Mouse (Mus musculus) liver, embryonic 16.5 days (tissue): ENCODE data around the gene Myo3b. TPM values are rescaled to one million over a fixed set of nuclear protein-coding genes. Genes with fewer than 3 reads are reported as not detected.

Experiments used
- ATAC-seq: fragments of 200-750 bp; cut with Nextera tagmentation; 2 replicates; pipeline ENCODE4 v1.8.0; 2017; ENCODE audit warnings: low read depth, mild to moderate bottlenecking, moderate number of reproducible peaks, moderate library complexity
- H3K27ac ChIP-seq: fragments of 300-500 bp; sonication (generic); 2 replicates; pipeline ENCODE4 v1.5.1; 2014; ENCODE audit warnings: mild to moderate bottlenecking, low read length
- H3K27me3 ChIP-seq: fragments of 300-500 bp; sonication (generic); 2 replicates; pipeline ENCODE4 v1.6.1; 2014; ENCODE audit warnings: low read depth, low read length, mixed read lengths; ENCODE audit not compliant: control insufficient read depth, insufficient read depth
- H3K36me3 ChIP-seq: fragments of 300-500 bp; sonication (generic); 2 replicates; pipeline ENCODE4 v1.6.1; 2014; ENCODE audit warnings: mild to moderate bottlenecking; ENCODE audit not compliant: control insufficient read depth, insufficient read depth
- H3K4me1 ChIP-seq: fragments of 300-500 bp; sonication (generic); 2 replicates; pipeline ENCODE4 v1.6.1; 2014; ENCODE audit warnings: low read depth, low read length, mixed read lengths; ENCODE audit not compliant: control insufficient read depth
- H3K4me2 ChIP-seq: fragments of 300-500 bp; sonication (generic); 2 replicates; pipeline ENCODE4 v1.6.1; 2014; ENCODE audit warnings: low read depth, low read length, mixed read lengths
- H3K4me3 ChIP-seq: fragments of 300-500 bp; sonication (generic); 2 replicates; pipeline ENCODE4 v1.5.1; 2014; ENCODE audit warnings: low read depth, mild to moderate bottlenecking, low read length
- H3K9ac ChIP-seq: fragments of 300-500 bp; sonication (generic); 2 replicates; pipeline ENCODE4 v1.6.1; 2014; ENCODE audit warnings: low read depth, low read length
- H3K9me3 ChIP-seq: fragments of 300-500 bp; sonication (generic); replicated peaks from 2 replicates; pipeline ENCODE4 v1.6.1; 2016; ENCODE audit warnings: low read length; ENCODE audit not compliant: control insufficient read depth
- WGBS: fragments of 180-500 bp; shearing (Covaris S2); extraction: QIAGEN DNeasy Blood & Tissue Kit; methylation state at CpG from one replicate; pipeline ENCODE4 v1.1.7; 2014; ENCODE audit not compliant: insufficient replicate concordance; 5-methylcytosine and 5-hydroxymethylcytosine counted together
- polyA plus RNA-seq: library from polyadenylated mRNA; unstranded; fragments of >200 nt; fragmentation: Nextera tagmentation; extraction: Ambion mirVana; gene quantifications from 2 replicates; pipeline ENCODE4 v1.2.1, GENCODE M21; 2015

Gene Myo3b
- polyA plus RNA-seq, 1 experiment from 2014 or later, result not detected

DNA sequence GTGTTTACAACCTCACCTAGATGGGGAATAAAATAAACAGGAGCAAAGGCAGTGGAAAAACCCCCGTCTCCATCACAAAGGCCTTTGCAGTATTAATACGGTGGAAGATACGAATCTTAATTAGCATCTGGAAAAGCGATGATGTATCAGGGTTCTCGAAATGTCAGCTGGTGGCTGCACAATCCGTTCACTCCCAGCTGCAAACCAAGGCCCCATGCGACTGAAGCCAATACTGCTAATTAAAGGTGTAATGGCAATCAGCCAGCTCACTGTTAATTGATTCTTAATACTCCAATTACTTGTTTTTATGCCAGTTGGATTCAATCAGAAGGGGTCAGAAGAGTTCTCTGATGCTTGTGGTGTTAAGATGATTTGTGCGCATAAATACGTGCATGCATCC is 14.9 kb downstream of the Myo3b start:
- no peaks in the 10 kb centered on the region for H3K4me1 ChIP-seq
- H3K27ac ChIP-seq, result no peak overlapping the region
- H3K4me2 ChIP-seq, result no peak overlapping the region
- no peaks in the 10 kb centered on the region for H3K27me3 ChIP-seq
- H3K4me3 ChIP-seq, result no peak overlapping the region
- no peaks in the 10 kb centered on the region for H3K36me3 ChIP-seq
- ATAC-seq, result no peak
- H3K9ac ChIP-seq, result no peak overlapping the region
- no peaks in the 10 kb centered on the region for H3K9me3 ChIP-seq
- WGBS, result 73% methylated on average over 9 of the region's 9 CpGs

DNA sequence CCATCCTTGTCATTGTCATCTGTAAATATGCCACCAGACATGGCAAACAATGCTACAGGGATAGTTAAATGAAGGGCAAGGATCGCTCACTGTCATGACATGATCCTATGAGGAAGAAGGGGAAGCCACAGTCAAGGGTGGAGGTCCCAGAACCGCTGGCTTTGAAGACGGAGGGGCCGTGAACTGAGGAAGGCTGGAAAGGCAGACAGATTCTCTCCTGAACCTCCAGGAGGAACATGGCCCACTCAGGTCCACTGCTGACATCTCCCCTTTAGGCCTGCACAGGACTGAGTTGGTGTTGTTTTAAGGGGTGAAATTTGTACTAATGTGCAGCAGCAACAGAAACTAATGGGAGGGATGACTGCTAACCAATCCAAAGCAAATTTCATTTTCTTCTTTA is 19.3 kb downstream of the Myo3b start:
- Histone ChIP-seq H3K27ac (no peak overlapping the region), H3K9me3 (no peaks in the 10 kb centered on the region), H3K4me2 (no peak overlapping the region), H3K36me3 (no peaks in the 10 kb centered on the region), H3K4me3 (no peak overlapping the region), H3K4me1 (no peaks in the 10 kb centered on the region), H3K9ac (no peak overlapping the region), H3K27me3 (no peaks in the 10 kb centered on the region)
- 61% methylated on average over 4 of the region's 4 CpGs for WGBS
- ATAC-seq, result no peak

GRCm38 (mm10) chr2:70060359-70061345 is 21.7 kb downstream of the Myo3b start:
- 57% methylated on average over 11 of the region's 11 CpGs for WGBS

GRCm38 (mm10) chr2:70065116-70065515 is 26.2 kb downstream of the Myo3b start:
- no peaks in the 10 kb centered on the region for H3K9me3 ChIP-seq
- no peak overlapping the region for H3K9ac ChIP-seq
- 62% methylated on average over 6 of the region's 6 CpGs for WGBS
- H3K4me3 ChIP-seq, result no peak overlapping the region
- no peak overlapping the region for H3K27ac ChIP-seq
- H3K4me2 ChIP-seq, result no peak overlapping the region
- no peaks in the 10 kb centered on the region for H3K36me3 ChIP-seq
- no peak for ATAC-seq
- no peaks in the 10 kb centered on the region for H3K27me3 ChIP-seq
- H3K4me1 ChIP-seq, result no peaks in the 10 kb centered on the region

More at GRCm38 (mm10) chr2:70060359-70061345, 21.7 kb downstream of the Myo3b start:
- H3K9me3 ChIP-seq, result no peaks in the 10 kb centered on the region
- H3K27me3 ChIP-seq, result no peaks in the 10 kb centered on the region
- H3K27ac ChIP-seq, result no peak overlapping the region
- no peak overlapping the region for H3K4me3 ChIP-seq
- H3K9ac ChIP-seq, result no peak overlapping the region
- no peak for ATAC-seq
- H3K4me2 ChIP-seq, result no peak overlapping the region
- no peaks in the 10 kb centered on the region for H3K36me3 ChIP-seq
- H3K4me1 ChIP-seq, result no peaks in the 10 kb centered on the region

DNA sequence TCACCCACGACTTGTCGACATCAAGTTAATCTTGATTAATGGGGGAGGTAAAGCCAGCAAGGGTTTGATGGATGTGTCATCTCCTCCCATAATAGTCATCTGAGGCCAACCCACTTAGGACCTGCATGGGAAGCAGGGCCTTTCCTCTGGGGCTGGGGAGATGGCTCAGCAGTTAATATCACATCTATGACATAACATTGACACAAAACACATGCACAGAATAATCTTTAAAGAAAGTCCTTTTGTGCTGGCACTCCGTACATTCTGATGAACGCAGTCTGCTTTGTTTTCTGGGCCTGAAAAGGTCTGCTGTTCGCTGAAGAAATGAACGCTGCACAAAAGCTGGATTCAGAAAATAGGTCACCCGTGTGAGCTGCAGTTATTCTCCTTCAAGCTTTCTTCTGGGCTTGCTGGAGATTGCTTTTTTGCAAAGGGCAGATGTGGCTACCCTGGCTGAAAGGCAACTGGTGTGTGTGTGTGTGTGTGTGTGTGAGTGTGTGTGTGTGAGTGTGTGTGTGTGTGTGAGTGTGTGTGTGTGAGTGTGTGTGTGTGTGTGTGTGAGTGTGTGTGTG is 26.9 kb downstream of the Myo3b start:
- Histone ChIP-seq H3K36me3 (no peaks in the 10 kb centered on the region), H3K9ac (no peak overlapping the region), H3K9me3 (no peaks in the 10 kb centered on the region), H3K27ac (no peak overlapping the region), H3K27me3 (no peaks in the 10 kb centered on the region), H3K4me1 (no peaks in the 10 kb centered on the region), H3K4me2 (no peak overlapping the region), H3K4me3 (no peak overlapping the region)
- 55% methylated on average over 7 of the region's 7 CpGs for WGBS
- no peak for ATAC-seq

GRCm38 (mm10) chr2:70066338-70067022 is 27.6 kb downstream of the Myo3b start:
- Histone ChIP-seq H3K9me3 (no peaks in the 10 kb centered on the region), H3K4me1 (no peaks in the 10 kb centered on the region), H3K4me3 (no peak overlapping the region), H3K4me2 (no peak overlapping the region), H3K36me3 (no peaks in the 10 kb centered on the region), H3K27me3 (no peaks in the 10 kb centered on the region), H3K9ac (no peak overlapping the region), H3K27ac (no peak overlapping the region)
- 44% methylated on average over 6 of the region's 6 CpGs for WGBS
- ATAC-seq, result no peak

DNA sequence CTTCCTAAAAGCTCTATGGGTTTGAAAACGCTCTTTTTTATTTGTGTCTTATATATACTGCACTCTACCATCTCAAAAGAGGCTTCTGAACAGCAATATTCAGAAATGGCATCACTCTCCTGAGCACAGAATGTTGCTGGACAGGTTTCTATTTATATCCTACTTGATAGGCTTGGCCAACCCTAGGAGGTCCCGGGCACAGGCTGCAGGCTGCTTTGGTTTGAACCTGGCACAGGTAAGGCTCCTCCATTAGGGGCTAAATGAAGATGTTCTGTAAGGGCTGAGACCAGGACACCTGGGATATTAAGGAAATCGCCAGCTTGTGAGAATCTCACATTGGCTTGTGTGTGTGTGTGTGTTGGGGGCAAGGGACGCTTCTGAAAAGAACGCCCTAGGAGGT is 30.9 kb downstream of the Myo3b start:
- no peak overlapping the region for H3K4me2 ChIP-seq
- no peaks in the 10 kb centered on the region for H3K4me1 ChIP-seq
- H3K36me3 ChIP-seq, result no peaks in the 10 kb centered on the region
- WGBS, result 61% methylated on average over 5 of the region's 5 CpGs
- no peak overlapping the region for H3K27ac ChIP-seq
- no peak overlapping the region for H3K4me3 ChIP-seq
- ATAC-seq, result no peak
- H3K9ac ChIP-seq, result no peak overlapping the region
- H3K27me3 ChIP-seq, result no peaks in the 10 kb centered on the region
- H3K9me3 ChIP-seq, result no peaks in the 10 kb centered on the region

DNA sequence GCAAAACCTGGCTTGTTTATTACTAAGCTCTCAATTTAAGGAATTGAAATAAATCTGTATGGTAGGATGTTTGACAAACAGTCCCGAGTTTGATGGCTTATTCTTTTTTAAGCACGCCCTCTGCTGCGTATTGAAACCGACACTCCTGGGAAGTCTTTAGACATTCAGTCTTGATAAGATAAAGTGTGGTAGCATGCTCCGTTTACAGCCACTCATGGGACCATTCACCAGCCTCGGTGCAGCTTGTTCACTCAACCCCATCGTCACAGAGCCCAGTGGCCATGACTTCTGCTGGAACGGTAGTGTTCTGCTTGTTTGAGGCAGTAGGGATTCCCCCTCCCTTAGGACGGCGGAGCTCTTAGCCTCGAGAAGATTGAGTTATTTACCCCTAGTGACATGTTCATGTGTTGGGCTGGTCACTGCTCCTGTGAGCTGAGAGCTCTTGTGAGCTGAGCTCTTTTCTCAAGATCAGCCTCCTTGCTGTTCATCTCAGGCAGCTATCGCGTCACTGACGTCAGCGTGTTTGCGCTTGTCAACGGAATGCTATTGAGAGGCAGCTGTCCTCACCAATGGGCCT is 44.6 kb downstream of the Myo3b start:
- H3K36me3 ChIP-seq, result no peaks in the 10 kb centered on the region
- no peak for ATAC-seq
- no peaks in the 10 kb centered on the region for H3K9me3 ChIP-seq
- no peak overlapping the region for H3K9ac ChIP-seq
- H3K4me2 ChIP-seq, result no peak overlapping the region
- H3K4me3 ChIP-seq, result no peak overlapping the region
- H3K27ac ChIP-seq, result no peak overlapping the region
- WGBS, result 61% methylated on average over 17 of the region's 17 CpGs
- no peaks in the 10 kb centered on the region for H3K4me1 ChIP-seq
- no peaks in the 10 kb centered on the region for H3K27me3 ChIP-seq
